21 mouse cellular contexts compared by ENCODE assay signal in the genomic region with DNA sequence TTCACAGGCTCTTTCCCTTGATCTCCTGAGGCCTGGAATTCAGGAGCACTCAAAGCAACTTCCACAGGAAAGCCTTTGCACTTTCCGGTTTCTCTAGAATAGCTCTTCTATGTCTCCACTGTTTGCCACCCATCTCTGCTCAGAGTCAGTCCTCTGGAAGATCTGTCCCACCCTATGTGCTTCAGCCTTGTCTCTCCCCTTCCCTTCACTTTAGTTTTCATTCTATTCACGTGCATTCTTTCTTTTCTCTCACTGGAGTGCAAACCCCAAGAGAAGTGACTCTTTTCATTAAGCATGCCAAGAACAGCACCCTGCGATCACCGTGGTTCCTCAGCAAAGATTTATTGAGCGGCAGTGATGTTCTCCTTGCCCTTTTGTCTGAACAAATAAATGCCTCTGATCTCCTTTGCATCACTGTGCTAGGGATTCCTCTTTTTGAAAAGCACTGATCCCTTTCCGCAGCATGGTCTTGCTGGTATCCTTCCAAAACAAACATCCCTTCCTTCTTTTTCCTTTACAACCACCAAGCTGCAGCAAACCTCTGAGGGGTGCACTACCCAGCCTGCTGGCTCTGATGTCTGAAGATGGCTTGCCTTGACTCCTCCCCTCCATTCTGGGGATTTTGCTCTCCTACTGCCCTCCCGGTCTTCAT.
DNase-seq lines count a peak whose midpoint lies in the region; ATAC-seq and TF ChIP-seq lines count a peak whose summit lies in the region.
"Had no signal": no experiment of that assay in that cellular context is flagged by ENCODE, and none has a peak within 500 bp of the region (broad histone marks: within the 10 kb centered on the region; RNA-seq: fewer than 3 reads in every experiment).

No protein-coding gene starts in this region.

- H3K9me3 ChIP-seq in heart, embryonic 12.5 days (replicated peaks): no peaks in the 10 kb centered on the region
- no peaks in the 10 kb centered on the region for H3K9me3 ChIP-seq in midbrain, embryonic 11.5 days (ENCODE audit: control insufficient read depth, low read length)
- no peaks in the 10 kb centered on the region for H3K9me3 ChIP-seq in midbrain, postnatal 0 days (ENCODE audit: low read length)
- no peaks in the 10 kb centered on the region for H3K9me3 ChIP-seq in hindbrain, embryonic 15.5 days
- no peaks in the 10 kb centered on the region for H3K9me3 ChIP-seq in neural tube, embryonic 14.5 days (ENCODE audit: control insufficient read depth, low read length)
- H3K9me3 ChIP-seq in heart, embryonic 10.5 days: no peaks in the 10 kb centered on the region
- H3K9me3 ChIP-seq: forebrain, embryonic 10.5 days; megakaryocyte, embryonic 14.5 days had no signal

- H3K36me3 ChIP-seq in heart, embryonic 12.5 days: no peaks in the 10 kb centered on the region
- no peaks in the 10 kb centered on the region for H3K36me3 ChIP-seq in midbrain, embryonic 11.5 days (ENCODE audit: control insufficient read depth, insufficient read depth, low read length)
- no peaks in the 10 kb centered on the region for H3K36me3 ChIP-seq in midbrain, postnatal 0 days (ENCODE audit: insufficient read depth, low read length)
- H3K36me3 ChIP-seq in hindbrain, embryonic 15.5 days: no peaks in the 10 kb centered on the region
- no peaks in the 10 kb centered on the region for H3K36me3 ChIP-seq in neural tube, embryonic 14.5 days (ENCODE audit: control insufficient read depth, insufficient read depth, low read length)
- no peaks in the 10 kb centered on the region for H3K36me3 ChIP-seq in heart, embryonic 10.5 days
- H3K36me3 ChIP-seq: forebrain, embryonic 10.5 days had no signal

- H3K27ac ChIP-seq in heart, embryonic 12.5 days (ENCODE audit: poor library complexity, severe bottlenecking): no peak overlapping the region
- H3K27ac ChIP-seq in midbrain, embryonic 11.5 days (ENCODE audit: low read depth, low read length): no peak overlapping the region
- no peak overlapping the region for H3K27ac ChIP-seq in midbrain, postnatal 0 days (ENCODE audit: low read depth, low read length)
- no peak overlapping the region for H3K27ac ChIP-seq in hindbrain, embryonic 15.5 days (replicated peaks)
- H3K27ac ChIP-seq in neural tube, embryonic 14.5 days (ENCODE audit: low read depth, low read length): no peak overlapping the region
- no peak overlapping the region for H3K27ac ChIP-seq in gastrocnemius, adult 2 months
- no peak overlapping the region for H3K27ac ChIP-seq in heart, embryonic 10.5 days
- H3K27ac ChIP-seq: forebrain, embryonic 10.5 days; layer of hippocampus, adult 2 months had no signal

- no peak overlapping the region for H3K4me3 ChIP-seq in heart, embryonic 12.5 days
- no peak overlapping the region for H3K4me3 ChIP-seq in midbrain, embryonic 11.5 days (ENCODE audit: low read depth, low read length)
- no peak overlapping the region for H3K4me3 ChIP-seq in midbrain, postnatal 0 days (ENCODE audit: low read depth, low read length)
- H3K4me3 ChIP-seq in hindbrain, embryonic 15.5 days: no peak overlapping the region
- no peak overlapping the region for H3K4me3 ChIP-seq in neural tube, embryonic 14.5 days (ENCODE audit: low read depth, low read length)
- no peak overlapping the region for H3K4me3 ChIP-seq in gastrocnemius, adult 2 months
- no peak overlapping the region for H3K4me3 ChIP-seq in heart, embryonic 10.5 days
- H3K4me3 ChIP-seq: forebrain, embryonic 10.5 days; layer of hippocampus, adult 2 months; megakaryocyte, embryonic 14.5 days had no signal

- 39% methylated on average over 7 of the region's 7 CpGs for WGBS in heart, embryonic 12.5 days
- 18% methylated on average over 7 of the region's 7 CpGs for WGBS in midbrain, embryonic 11.5 days
- 17% methylated on average over 7 of the region's 7 CpGs for WGBS in midbrain, postnatal 0 days
- 10% methylated on average over 7 of the region's 7 CpGs for WGBS in hindbrain, embryonic 15.5 days
- WGBS in neural tube, embryonic 14.5 days: 7% methylated on average over 7 of the region's 7 CpGs
- WGBS in heart, embryonic 10.5 days: 53% methylated on average over 7 of the region's 7 CpGs

- H3K4me2 ChIP-seq in heart, embryonic 12.5 days: no peak overlapping the region
- no peak overlapping the region for H3K4me2 ChIP-seq in midbrain, embryonic 11.5 days
- no peak overlapping the region for H3K4me2 ChIP-seq in midbrain, postnatal 0 days (ENCODE audit: low read depth, low read length, poor library complexity, severe bottlenecking)
- no peak overlapping the region for H3K4me2 ChIP-seq in hindbrain, embryonic 15.5 days
- no peak overlapping the region for H3K4me2 ChIP-seq in neural tube, embryonic 14.5 days (ENCODE audit: low read depth, low read length)
- H3K4me2 ChIP-seq: heart, embryonic 11.5 days had no signal

- ATAC-seq in heart, embryonic 12.5 days (ENCODE audit: insufficient number of reproducible peaks, low FRiP score): 0 out of 2 replicates have a peak, but pooled peaks have one; percentile 48
- peak; percentile 52; the same call in 1 of the 2 replicates for ATAC-seq in midbrain, embryonic 11.5 days (ENCODE audit: low FRiP score)
- no peak for ATAC-seq in midbrain, postnatal 0 days (ENCODE audit: low FRiP score)
- ATAC-seq in hindbrain, embryonic 15.5 days (ENCODE audit: low FRiP score, low read depth): 0 out of 2 replicates have a peak, but pooled peaks have one; percentile 30
- peak; percentile 89 for ATAC-seq in neural tube, embryonic 14.5 days (ENCODE audit: low read depth)
- ATAC-seq: forebrain, postnatal 0 days; inflammation-experienced regulatory T-cells, adult 6 months; liver, postnatal 0 days had no signal

- no peak overlapping the region for H3K9ac ChIP-seq in heart, embryonic 12.5 days
- H3K9ac ChIP-seq in midbrain, embryonic 11.5 days (ENCODE audit: low read length): no peak overlapping the region
- no peak overlapping the region for H3K9ac ChIP-seq in midbrain, postnatal 0 days (replicated peaks; ENCODE audit: low read length, poor library complexity, severe bottlenecking)
- no peak overlapping the region for H3K9ac ChIP-seq in hindbrain, embryonic 15.5 days
- no peak overlapping the region for H3K9ac ChIP-seq in neural tube, embryonic 14.5 days (replicated peaks; ENCODE audit: low read depth, low read length)
- H3K9ac ChIP-seq: forebrain, postnatal 0 days; liver, postnatal 0 days had no signal

- no peaks in the 10 kb centered on the region for H3K27me3 ChIP-seq in heart, embryonic 12.5 days (replicated peaks)
- no peaks in the 10 kb centered on the region for H3K27me3 ChIP-seq in midbrain, embryonic 11.5 days (ENCODE audit: control insufficient read depth, insufficient read depth, low read length)
- no peaks in the 10 kb centered on the region for H3K27me3 ChIP-seq in midbrain, postnatal 0 days (ENCODE audit: insufficient read depth, low read length)
- H3K27me3 ChIP-seq in hindbrain, embryonic 15.5 days: no peaks in the 10 kb centered on the region
- H3K27me3 ChIP-seq in neural tube, embryonic 14.5 days (ENCODE audit: control insufficient read depth, insufficient read depth, low read length): no peaks in the 10 kb centered on the region
- no peaks in the 10 kb centered on the region for H3K27me3 ChIP-seq in heart, embryonic 10.5 days (ENCODE audit: insufficient read depth, poor library complexity, severe bottlenecking)
- H3K27me3 ChIP-seq: megakaryocyte, embryonic 14.5 days had no signal

- no peak for DNase-seq in heart, adult 8-10 months (ENCODE audit: low spot score)
- no peak for DNase-seq in midbrain, embryonic 11.5 days (ENCODE audit: low spot score, missing footprints)
- DNase-seq in midbrain, postnatal 0 days (ENCODE audit: low spot score): no peak
- DNase-seq in gastrocnemius, adult 2 months: no peak
- no peak for DNase-seq in heart, embryonic 10.5 days (ENCODE audit: low spot score)
- DNase-seq: cerebellum, adult 8-10 months; forebrain, postnatal 0 days; heart, postnatal 14 days; kidney, adult 8-10 months; liver; liver, postnatal 0 days; lung, postnatal 14 days; thymus, postnatal 14 days had no signal

- H3K4me1 ChIP-seq in heart, embryonic 12.5 days (replicated peaks): 0 out of 2 replicates have a peak, but pooled peaks cover 5% of the 10 kb centered on the region
- H3K4me1 ChIP-seq in midbrain, embryonic 11.5 days (ENCODE audit: control insufficient read depth, insufficient read depth, low read length): 0 out of 2 replicates have a peak, but pooled peaks cover 3% of the 10 kb centered on the region
- H3K4me1 ChIP-seq in midbrain, postnatal 0 days (ENCODE audit: insufficient read depth, low read length): no peaks in the 10 kb centered on the region; the same call in 1 of the 2 replicates
- no peaks in the 10 kb centered on the region for H3K4me1 ChIP-seq in hindbrain, embryonic 15.5 days (replicated peaks)
- H3K4me1 ChIP-seq in neural tube, embryonic 14.5 days (ENCODE audit: control insufficient read depth, insufficient read depth, low read length): no peaks in the 10 kb centered on the region
- H3K4me1 ChIP-seq in heart, embryonic 10.5 days: no peaks in the 10 kb centered on the region
- H3K4me1 ChIP-seq: megakaryocyte, embryonic 14.5 days had no signal

- intact Hi-C loops in gastrocnemius, adult 2 months (cut with DNase I): no loop called here

- no peak for TF ChIP-seq CTCF in midbrain, postnatal 0 days (IDR thresholded peaks at IDR 0.05)
- TF ChIP-seq CTCF in gastrocnemius, adult 2 months (IDR thresholded peaks at IDR 0.05): no peak
